Mouse (Mus musculus) frontal cortex, postnatal 14 days (tissue): Measurements from ENCODE around the gene Acer2.
"Not testable (repeated sequence)": the region's sequence is repeated elsewhere in the genome, so short reads cannot be mapped to it uniquely, and the experiment has no call there.

Source experiments
- DNase-seq, 2 experiments: peaks; one replicate each; pipeline ENCODE4 v3.0.0; 2022; ENCODE audit warnings: low spot score in 2 of 2

Acer2 gene

DNA sequence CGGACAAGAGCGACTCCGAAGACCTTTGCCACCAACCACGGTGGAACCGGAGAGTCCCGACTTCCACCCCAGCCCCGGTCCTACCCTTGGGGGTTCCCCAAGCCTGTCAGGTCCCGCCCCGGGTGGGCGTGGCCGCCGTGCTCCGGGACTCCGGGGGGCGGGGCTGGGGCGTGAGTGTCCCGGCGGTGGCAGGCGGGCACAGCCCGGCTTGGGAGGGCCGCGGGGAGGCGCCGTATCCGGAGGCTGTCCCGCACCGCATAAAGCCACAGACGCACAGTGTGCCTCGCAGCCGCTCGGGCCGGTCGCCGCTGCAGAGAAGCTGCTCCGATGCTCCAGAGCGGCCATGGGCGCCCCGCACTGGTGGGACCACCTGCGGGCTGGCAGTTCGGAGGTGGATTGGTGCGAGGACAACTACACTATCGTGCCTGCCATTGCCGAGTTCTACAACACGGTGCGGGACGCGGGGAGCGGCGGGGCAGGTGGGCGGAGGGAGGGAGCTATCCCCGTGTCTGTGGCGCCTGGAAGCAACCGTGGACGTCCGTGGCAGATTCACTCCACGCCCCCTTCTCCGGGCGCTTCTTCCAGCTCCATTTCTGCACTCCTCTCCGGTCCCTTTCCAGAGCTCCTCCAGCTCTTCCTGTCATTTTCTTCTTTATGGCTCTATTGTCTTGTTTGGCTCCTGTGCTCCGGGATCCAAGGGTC, at the start of gene Acer2:
Gene Acer2 (plus strand): TSS at position 251 of the 702 bp plus-strand sequence.
- peak; percentile 54 to 65 for DNase-seq

DNA sequence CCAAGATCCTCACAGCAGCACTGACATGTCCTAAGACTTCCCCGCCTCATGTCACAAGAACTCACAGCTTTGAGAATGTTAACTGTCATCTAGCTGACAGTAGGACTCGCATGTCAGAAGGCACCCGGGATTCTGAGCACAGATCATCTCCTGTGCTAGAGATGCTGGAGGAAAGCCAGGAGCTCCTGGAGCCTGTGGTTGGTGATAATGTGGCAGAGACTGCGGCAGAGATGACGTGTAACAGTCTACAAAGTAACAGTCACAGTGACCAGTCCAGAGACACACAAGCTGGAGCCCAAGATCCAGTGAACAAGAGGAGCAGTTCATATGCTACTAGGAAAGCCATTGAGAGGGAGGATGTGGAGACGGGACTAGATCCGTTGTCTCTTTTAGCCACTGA, 49.1 kb upstream of the Acer2 start:
- no peak for DNase-seq

DNA sequence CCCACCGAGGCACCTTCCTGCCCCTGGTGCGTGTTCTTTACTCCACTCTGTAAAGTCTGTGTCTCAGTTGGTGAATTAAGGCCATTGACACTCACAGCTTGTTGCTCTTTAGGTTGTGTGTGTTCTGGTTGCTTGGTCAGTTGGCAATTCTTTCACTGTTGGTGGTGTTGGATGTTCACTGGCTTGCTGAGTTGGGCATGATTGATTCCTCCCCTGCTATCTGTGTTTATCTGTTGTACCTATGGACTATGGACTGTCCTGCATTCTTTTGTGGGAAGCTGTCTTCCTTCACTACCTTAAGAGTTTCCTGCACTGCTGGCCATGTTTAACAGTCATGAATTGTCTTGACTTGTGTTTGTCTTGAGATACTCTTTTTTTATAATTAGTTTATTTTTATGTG, 42.3 kb upstream of the Acer2 start:
- DNase-seq, result no peak

DNA sequence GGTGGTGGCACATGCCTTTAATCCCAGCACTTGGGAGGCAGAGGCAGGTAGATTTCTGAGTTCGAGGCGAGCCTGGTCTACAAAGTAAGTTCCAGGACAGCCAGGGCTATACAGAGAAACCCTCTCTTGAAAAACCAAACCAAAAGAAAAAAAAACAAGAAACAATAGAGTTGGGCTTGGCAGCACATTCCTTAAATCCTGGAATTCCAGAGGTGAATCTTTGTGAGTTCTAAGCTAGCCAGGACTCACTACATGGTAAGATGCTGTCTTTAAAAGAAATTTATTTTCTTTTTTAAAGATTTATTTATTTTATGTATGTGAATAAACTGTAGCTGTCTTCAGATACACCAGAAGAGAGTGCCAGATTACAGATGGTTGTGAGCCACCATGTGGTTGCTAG, 33.1 kb upstream of the Acer2 start:
- DNase-seq, result not testable (repeated sequence)

DNA sequence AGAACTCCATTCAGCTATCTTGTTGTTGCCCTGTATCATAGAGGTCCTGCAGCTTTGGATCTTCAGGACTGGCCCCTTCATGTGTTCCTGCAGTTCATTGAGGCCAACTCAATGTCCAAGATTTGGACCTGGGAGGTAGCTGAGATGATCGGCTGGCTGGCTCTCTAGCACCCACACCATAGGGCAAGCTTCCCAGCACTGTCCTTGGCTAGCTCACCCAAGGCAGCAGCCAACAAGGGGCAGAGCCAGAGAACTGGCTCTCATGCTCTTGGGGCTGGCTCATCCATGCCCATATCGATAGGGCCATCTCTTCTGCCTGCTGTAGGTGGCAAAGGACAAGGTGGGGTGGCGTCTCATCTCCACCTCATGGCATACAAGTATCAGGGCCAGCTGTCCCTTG, 28.8 kb upstream of the Acer2 start:
- DNase-seq, result no peak

DNA sequence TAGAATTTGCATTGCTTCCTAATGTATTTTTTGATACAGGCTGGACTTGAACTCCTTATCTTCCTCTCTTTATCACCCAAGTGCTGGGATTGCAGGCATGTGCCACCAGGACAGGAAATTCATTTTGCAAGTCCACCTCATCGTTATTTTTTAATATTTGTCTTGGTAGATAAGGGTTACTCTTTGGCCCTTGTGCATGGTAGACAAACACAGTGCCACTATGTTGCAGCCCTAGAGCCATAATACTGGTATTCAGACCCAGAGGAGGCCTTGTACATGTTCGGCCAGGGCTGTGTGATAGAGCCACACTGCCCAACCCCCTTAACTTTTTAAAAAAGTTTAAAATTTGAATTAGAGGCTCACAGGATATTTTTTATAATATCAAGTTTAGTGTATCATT, 26.9 kb upstream of the Acer2 start:
- no peak for DNase-seq

DNA sequence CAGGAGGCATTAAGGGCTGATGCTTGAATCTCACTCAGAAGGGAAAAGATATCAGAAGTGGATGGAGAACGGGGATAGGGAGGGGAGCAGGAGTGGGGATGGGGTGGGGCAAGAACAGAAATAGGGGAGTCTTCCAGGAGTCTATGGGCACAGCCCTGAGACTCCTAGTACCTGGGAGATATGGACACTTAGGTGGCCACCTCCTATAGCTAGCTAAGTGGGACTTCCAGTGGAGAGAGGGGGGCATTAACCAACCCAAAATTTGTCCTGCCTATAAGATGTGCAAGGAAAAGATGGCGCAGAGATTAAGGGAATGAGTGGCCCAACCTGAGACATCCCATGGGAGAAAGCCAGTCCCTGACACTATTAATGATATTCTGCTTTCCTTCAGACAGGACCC, 22.9 kb upstream of the Acer2 start:
- no peak for DNase-seq

DNA sequence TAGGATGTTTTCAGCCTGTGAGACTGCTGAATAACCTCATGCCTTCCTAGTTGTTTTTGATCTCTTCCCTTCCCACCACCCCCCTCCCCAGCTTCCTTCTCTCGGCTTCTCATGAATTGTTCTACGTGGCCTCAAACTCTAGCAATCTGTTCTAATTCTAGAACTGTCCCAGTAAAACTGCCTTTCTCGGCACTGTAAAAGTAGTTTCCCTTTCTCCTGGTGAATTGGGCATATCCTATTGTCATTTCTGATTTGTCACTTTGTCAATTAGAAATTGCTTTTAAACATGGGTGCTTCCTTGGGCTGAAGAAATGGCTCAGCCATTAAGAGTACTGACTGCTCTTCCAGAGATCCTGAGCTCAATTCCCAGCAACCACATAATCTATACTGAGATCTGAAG, 22.2 kb upstream of the Acer2 start:
- DNase-seq, result no peak

DNA sequence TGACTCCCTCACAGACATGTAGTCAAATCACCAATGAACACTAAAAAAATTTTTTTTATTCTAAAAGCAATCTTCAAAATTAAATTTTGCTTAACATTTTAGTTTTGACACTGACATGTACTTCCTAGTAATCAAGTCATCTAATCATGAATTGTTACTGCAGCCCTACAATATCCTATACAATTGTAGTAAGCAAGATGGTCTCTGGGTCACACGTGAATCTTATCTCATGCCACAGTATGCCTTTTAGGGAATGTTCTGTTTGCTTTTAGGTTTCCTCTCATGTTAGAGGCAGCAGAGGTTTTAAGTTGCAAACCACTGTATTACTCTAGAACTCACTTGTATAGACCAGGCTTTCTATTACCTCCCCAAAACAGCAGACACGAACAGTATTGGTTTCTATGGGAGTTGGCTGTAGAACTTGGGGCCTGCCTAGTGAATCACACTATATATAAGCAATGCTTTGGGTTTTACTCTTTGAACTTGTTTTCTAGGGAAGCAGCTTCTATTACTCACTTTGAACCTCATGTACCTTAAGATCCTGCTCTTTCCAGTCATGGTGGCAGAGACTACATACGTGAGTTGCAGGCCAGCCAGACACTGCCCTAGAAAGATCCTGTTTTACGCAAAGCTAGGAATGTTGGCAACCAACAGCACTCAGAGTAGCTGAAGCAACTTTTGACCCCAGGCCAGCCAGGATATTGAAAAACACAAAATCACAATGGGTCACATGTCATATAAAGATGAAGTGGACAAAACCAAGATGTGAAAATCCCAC, 21.2 kb upstream of the Acer2 start:
- DNase-seq, result no peak

DNA sequence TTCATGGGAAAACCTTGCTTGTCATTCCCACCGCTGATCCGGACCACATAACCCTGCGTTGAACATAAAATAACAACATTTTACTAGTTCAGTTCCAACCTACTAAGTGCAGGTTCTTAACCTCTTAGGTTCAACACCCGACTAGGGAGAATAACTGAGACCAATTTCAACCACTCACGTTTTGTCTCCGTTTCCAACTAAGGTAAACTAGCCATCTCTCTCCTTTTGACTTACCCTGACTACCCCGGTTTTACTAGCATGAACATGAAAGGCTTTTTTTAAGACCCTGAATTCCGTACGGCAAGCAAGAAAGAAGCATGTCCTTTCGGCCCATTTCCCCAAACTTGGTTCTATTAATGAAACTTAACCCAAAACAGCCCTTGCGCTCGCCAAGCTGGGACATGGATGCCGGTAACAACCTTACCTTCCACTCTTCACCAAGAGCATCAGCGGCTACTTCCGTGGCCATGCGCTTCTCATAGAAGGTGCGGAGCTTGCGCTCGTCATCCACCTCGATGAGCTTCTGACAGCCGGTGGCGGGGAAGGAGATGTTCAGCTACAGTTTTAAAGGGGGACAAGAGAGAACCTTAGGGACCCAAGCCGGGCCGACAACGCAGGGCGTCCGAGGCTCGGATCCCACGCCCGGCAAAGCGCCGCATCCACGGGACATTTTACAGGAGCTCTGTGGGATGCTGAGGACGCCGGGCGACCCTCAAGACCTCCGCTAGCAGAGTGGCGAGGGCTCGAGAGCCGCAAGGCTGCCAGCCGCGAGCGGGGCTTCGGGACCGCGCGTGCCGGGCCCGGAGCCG, 17.7 kb upstream of the Acer2 start:
- DNase-seq, result peak in 1 of 2 experiments; percentile 26

DNA sequence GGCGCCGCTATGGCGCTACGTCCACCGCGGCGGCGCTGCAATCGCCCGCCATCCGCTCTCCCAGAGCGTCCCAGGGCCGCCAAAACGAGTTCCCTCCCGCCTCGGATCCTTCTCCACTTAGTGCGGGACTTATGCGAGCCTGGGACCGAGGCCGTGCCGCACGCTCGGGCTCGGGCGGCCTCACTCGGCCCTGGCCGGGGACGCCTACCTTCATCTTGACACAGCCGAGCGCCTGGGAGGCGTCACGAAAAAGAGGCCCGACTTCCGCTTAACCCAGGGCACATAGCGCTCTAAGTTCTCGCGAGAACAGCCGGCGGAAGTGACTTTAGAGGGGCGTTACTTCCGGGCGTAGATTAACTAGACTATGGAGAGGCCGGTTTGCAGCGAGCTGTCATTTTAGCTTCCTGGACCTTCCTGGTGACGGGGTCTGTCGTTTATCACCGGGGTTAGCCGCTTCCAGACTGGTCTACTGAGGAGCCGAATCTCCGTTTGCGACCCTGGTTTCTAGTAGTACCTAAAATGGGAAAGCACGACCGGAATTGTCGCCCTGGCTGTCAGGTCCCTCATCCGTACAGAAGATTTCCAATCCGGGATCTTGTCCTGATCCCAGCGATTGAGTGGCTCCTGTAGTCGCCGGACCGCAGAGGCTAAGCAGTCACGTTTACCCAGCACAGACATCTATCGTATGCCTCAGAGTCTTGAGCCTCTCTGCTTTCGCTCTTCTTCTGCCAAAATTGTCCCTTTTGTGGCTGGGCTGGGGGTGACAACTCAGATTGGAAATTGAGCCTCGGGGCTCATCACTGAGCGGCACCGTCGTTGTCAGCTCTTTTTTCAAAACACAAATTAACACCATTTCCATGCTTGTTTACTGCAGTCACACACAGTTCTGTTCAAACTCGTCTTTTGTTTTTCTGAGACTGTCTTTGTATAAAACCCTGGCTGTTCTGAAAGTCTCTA, 16.8 kb upstream of the Acer2 start, which contains the start of gene Rps6:
Gene Rps6 (minus strand): TSS at position 300 of the 957 bp plus-strand sequence.
- peak; percentile 94 for DNase-seq

DNA sequence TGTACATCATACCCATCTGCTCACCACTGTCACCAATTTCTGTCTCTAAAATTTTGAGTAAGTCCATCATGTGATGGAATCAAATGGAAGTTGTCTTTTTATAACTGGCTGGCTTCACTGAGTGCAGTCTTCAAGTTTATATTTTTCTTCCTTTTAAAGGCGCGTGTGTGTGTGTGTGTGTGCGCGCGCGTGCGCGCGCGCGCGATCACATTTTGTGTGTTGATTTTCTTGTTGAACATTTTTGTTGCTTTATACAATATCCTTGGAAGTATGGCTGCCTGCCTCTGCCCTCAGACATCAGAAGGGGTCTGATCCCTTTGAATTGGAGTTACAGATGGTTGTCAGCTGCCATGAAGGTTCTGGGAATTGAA, 16.1 kb upstream of the Acer2 start:
- DNase-seq, result no peak

DNA sequence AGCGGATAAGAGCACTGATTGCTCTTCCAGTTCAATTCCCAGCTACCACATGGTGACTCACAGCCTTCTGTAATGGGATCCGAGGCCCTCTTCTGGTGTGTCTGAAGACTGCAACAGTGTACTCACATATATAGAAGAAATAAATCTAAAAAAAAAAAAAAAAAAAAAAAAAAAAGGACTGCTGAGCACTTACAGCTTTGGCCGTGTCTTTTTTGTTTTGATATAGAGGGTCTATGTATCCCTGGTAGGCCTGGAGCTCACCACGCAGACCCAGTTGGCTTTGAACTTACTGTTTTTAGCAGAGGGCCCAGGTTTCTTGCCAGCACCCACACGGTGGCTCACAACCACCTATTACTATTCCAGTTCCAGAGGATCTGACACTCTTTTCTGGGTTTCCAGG, 10.1 kb upstream of the Acer2 start:
- no peak for DNase-seq

DNA sequence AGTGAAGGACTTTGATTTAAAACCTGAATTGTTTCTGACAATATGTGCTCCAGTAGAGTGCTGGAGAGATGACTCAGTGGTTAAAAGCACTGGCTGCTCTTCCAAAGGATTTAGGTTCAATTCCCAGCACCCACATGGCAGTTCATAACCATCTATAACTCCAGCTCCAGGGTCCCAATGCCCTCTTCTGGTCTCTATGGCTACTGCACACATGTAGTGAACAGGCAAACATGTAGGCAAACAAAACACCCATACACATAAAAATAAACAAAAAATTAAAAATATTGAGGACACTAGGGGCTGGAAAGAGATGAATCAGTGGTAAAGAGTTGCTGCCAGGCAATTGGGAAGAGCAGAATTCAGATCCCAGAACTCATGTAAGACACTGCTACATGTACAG, 2.2 kb upstream of the Acer2 start:
- DNase-seq, result no peak

DNA sequence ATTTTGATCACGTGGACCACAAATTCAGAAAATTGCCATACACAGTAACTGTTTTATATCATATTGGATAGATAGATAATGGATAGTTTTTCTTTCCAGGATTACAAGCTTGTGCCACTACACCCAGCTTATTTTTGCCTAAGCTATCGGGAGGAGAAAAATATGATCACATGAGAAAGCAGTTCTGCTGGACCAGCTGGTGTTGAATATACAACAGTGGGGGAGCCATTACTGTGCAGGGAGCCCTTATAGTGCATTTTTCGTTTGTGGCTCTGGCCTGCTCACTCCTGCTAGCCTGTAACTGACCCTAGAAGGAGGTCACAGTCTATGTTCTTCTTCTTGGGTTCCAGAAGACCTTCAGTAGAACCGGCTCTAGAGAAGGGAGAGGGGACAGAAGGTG, 1.1 kb upstream of the Acer2 start:
- no peak for DNase-seq

DNA sequence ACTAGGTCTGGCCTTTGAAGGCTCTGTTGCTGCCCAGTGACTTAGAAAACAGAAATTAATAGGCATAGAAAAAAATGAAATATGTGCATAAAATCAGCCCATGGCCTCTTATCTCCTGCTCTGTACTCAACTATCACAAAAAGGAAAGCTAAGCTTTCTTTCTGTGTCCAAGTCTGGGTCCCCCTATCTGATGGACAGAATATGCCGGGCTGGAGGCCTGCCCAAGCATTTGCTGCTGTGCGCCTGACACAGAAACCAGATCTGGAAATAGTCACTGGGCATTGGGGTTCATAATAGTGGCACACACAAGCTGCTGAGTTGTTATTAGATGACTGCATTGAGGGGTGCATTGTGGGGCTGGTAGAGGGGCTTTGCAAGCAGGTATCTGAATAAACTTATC, 5.3 kb downstream of the Acer2 start:
- no peak for DNase-seq

DNA sequence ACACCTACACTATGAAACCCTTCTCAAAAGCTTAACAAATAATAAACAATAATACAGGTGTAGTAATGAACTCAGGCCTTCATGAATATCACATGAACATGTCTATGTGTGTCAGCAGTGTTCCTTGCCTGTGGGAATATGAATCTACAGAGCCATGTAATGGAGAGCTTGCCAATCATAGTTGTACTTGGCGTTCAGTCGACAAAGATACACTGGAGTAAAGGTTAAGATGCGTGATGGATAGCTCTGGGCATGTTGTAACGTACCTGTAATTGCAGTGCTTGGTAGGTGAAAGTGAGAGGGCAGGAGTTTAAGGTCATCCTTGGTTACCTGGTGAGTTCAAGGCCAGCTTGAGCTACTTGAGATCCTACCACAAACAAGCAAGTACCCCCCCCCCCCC, 7.0 kb downstream of the Acer2 start:
- no peak for DNase-seq

DNA sequence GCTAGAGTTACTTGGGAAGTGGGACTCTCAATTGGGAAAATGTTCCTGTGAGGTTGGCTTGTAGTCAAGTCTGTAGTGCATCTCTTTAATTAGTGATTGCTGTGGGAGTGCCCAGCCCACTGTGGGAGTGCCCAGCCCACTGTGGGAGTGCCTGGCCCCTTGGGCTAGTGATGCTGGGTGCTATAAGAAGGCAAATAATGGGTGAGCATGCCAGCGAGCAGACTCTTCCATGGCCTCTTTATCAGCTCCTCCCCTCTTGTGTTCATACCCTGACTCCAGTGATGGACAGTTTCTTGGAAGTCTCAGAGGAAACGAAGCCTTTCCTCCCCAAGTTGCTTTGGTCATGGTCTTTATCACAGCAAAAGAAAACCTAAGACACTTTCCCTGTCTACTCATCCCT, 8.2 kb downstream of the Acer2 start:
- no peak for DNase-seq

DNA sequence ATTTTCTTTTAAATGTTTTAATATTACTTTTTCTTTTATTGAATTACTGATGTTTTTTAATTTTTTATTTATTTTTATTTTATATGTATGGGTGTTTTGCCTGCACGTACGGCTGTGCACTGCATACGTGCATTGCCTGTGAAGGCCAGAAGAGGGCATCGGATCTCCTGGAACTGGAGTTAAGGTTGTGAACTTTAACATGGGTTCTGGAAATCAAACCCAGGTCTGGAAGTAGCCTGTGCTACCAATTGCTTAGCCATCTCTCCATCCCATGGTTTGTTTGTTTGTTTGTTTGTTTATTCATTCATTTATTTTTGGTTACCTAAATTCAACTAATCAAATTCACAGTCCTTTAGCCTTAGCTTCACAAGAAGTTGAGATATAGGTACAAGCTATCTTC, 10.7 kb downstream of the Acer2 start:
- DNase-seq, result no peak

DNA sequence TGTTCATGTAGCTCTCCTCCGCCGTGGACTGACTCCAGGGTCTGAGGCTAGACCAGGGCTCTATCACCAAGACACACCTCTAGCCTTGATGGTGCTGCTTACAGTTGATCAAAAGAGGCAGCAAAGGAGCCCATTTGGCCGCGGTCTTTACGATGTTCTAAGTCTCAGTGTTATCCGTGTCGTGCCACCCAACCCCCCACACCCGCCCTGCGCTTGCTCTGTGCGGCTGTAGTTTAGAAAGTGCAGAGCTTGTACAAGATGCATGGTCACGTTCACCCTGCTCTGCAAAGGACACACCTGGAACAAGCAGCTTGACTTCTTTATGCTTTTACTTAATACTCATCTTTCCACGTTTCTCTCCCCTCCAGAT, 11.6 kb downstream of the Acer2 start:
- no peak for DNase-seq

DNA sequence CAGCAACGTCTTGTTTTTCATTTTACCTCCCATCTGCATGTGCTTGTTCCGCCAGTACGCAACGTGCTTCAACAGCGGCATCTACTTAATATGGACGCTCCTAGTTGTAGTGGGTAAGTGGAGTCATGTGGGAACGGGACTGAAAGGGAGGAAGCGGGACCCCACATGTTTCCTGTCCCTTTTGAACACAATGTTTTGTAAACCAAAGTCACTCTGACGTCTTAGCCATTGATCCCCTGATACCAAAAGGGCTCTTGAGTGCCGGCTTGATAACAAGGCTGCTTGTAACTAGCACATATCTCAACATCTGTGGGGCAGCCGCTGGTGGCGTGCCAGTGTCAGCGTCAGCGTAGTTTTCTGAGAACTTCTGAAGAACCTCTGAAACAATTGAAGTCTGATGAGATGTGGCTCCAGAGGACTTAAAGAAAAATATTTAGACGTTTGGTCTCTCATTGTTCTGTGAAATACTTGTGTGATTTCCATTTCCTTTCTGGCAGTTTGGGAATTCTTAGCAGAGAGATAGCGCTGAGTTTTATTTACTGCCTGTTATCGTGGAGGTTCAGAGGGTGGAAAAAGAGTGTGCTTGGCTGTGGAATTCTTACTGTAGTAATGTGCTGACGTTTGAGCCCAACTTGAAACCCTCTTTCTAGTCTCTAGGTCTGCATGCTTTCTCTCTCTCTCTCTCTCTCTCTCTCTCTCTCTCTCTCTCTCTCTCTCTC, 12.1 kb downstream of the Acer2 start:
- DNase-seq, result no peak
